Mouse (Mus musculus) forebrain, postnatal 0 days (tissue): ENCODE measurements around the gene Cby3. TPM values are rescaled to one million over a fixed set of nuclear protein-coding genes. Genes with fewer than 3 reads are reported as not detected.

Source experiments
- ATAC-seq: fragments of 200-750 bp; cut with Nextera tagmentation; 2 replicates; pipeline ENCODE4 v1.8.0; 2017; ENCODE audit warnings: mild to moderate bottlenecking, moderate library complexity
- DNase-seq: peaks from one replicate; pipeline ENCODE4 v3.0.0-alpha.2; 2015
- H3K27ac ChIP-seq: fragments of 300-500 bp; sonication (generic); 2 replicates; pipeline ENCODE4 v1.5.1; 2014; ENCODE audit warnings: low read depth, mild to moderate bottlenecking, antibody characterized with exemption, low read length, moderate library complexity, mixed read lengths
- H3K27me3 ChIP-seq: fragments of 300-500 bp; sonication (generic); 2 replicates; pipeline ENCODE4 v1.6.1; 2014; ENCODE audit warnings: mild to moderate bottlenecking, low read length, mixed read lengths; ENCODE audit not compliant: insufficient read depth
- H3K36me3 ChIP-seq: fragments of 300-500 bp; sonication (generic); 2 replicates; pipeline ENCODE4 v1.6.1; 2014; ENCODE audit warnings: mild to moderate bottlenecking, moderate library complexity; ENCODE audit not compliant: insufficient read depth
- H3K4me1 ChIP-seq: fragments of 300-500 bp; sonication (generic); 2 replicates; pipeline ENCODE4 v1.6.1; 2014; ENCODE audit warnings: antibody characterized with exemption; ENCODE audit not compliant: insufficient read depth
- H3K4me2 ChIP-seq: fragments of 300-500 bp; sonication (generic); 2 replicates; pipeline ENCODE4 v1.6.1; 2014; ENCODE audit warnings: low read depth, mild to moderate bottlenecking, moderate library complexity
- H3K4me3 ChIP-seq: fragments of 300-500 bp; sonication (generic); 2 replicates; pipeline ENCODE4 v1.5.1; 2014; ENCODE audit warnings: low read depth, low read length, mixed read lengths
- H3K9ac ChIP-seq: fragments of 300-500 bp; sonication (generic); 2 replicates; pipeline ENCODE4 v1.6.1; 2014; ENCODE audit warnings: mild to moderate bottlenecking
- H3K9me3 ChIP-seq: fragments of 300-500 bp; sonication (generic); 2 replicates; pipeline ENCODE4 v1.6.1; 2016; ENCODE audit warnings: low read length
- CTCF ChIP-seq: sonication (generic); IDR thresholded peaks from 2 replicates; pipeline ENCODE4 v1.5.1; 2016; ENCODE audit warnings: antibody characterized with exemption, control low read depth, low read depth
- WGBS: fragments of 180-500 bp; shearing (Covaris S2); extraction: QIAGEN DNeasy Blood & Tissue Kit; methylation state at CpG from one replicate; pipeline ENCODE4 v1.1.7; 2014; 5-methylcytosine and 5-hydroxymethylcytosine counted together
- polyA plus RNA-seq: library from polyadenylated mRNA; unstranded; fragments of >200 nt; fragmentation: Nextera tagmentation; extraction: Ambion mirVana; gene quantifications from 2 replicates; pipeline ENCODE4 v1.2.1, GENCODE M21; 2015
- total RNA-seq: library from RNA; depleted of rRNA; stranded (reverse); fragments of >200 nt; gene quantifications from 2 replicates; pipeline ENCODE4 v1.2.3, GENCODE M21; 2014

Cby3 gene
- total and polyA plus RNA-seq, 2 experiments from 2014 or later, result 1.2 TPM; not detected in 1

- Histone ChIP-seq H3K4me2 (no peak overlapping the region), H3K36me3 (no peaks in the 10 kb centered on the region), H3K4me1 (0 out of 2 replicates have a peak, but pooled peaks cover 3% of the 10 kb centered on the region), H3K4me3 (no peak overlapping the region), H3K27ac (no peak overlapping the region), H3K9ac (no peak overlapping the region), H3K9me3 (no peaks in the 10 kb centered on the region), H3K27me3 (no peaks in the 10 kb centered on the region; the same call in 1 of the 2 replicates)
- ATAC-seq (no peak), DNase-seq (no peak)
- no peak for TF ChIP-seq CTCF
Observed at GRCm38 (mm10) chr11:50373086-50373485, 18.8 kb downstream of the Cby3 start.

- Histone ChIP-seq H3K27ac (no peak overlapping the region), H3K9ac (no peak overlapping the region), H3K4me1 (0 out of 2 replicates have a peak, but pooled peaks cover 3% of the 10 kb centered on the region), H3K27me3 (no peaks in the 10 kb centered on the region; the same call in 1 of the 2 replicates), H3K4me2 (no peak overlapping the region), H3K4me3 (no peak overlapping the region), H3K36me3 (no peaks in the 10 kb centered on the region), H3K9me3 (no peaks in the 10 kb centered on the region)
- DNase-seq (no peak), ATAC-seq (no peak)
- TF ChIP-seq CTCF, result no peak
- 100% methylated on average over 1 of the region's 1 CpGs for WGBS
Observed at GRCm38 (mm10) chr11:50373621-50374020, 19.4 kb downstream of the Cby3 start.

GRCm38 (mm10) chr11:50374286-50375015 lies 20.2 kb downstream of the Cby3 start:
- 87% methylated on average over 13 of the region's 13 CpGs for WGBS

GRCm38 (mm10) chr11:50375421-50375820 lies 21.2 kb downstream of the Cby3 start:
- Histone ChIP-seq H3K4me2 (no peak overlapping the region), H3K4me3 (no peak overlapping the region), H3K27ac (no peak overlapping the region), H3K27me3 (no peaks in the 10 kb centered on the region; the same call in 1 of the 2 replicates), H3K9ac (no peak overlapping the region), H3K36me3 (peaks cover 7% of the 10 kb centered on the region), H3K4me1 (peaks cover 9% of the 10 kb centered on the region), H3K9me3 (no peaks in the 10 kb centered on the region)
- DNase-seq (no peak), ATAC-seq (no peak)
- TF ChIP-seq CTCF, result no peak
- WGBS, result 57% methylated on average over 5 of the region's 5 CpGs

More at GRCm38 (mm10) chr11:50374286-50375015, 20.2 kb downstream of the Cby3 start:
- Histone ChIP-seq H3K9ac (no peak overlapping the region), H3K9me3 (no peaks in the 10 kb centered on the region), H3K4me3 (no peak overlapping the region), H3K27ac (no peak overlapping the region), H3K27me3 (no peaks in the 10 kb centered on the region; the same call in 1 of the 2 replicates), H3K4me2 (no peak overlapping the region), H3K36me3 (peaks cover 1% of the 10 kb centered on the region), H3K4me1 (peaks cover 6% of the 10 kb centered on the region; the same call in 1 of the 2 replicates)
- ATAC-seq (no peak), DNase-seq (no peak)
- no peak for TF ChIP-seq CTCF

GRCm38 (mm10) chr11:50376156-50376790 lies 22.0 kb downstream of the Cby3 start:
- Histone ChIP-seq H3K27ac (peak overlapping the region; percentile 98), H3K9ac (peak overlapping the region; percentile 90), H3K27me3 (no peaks in the 10 kb centered on the region; the same call in 1 of the 2 replicates), H3K4me1 (peaks cover 11% of the 10 kb centered on the region), H3K9me3 (no peaks in the 10 kb centered on the region), H3K4me2 (peak overlapping the region; percentile 81), H3K4me3 (peak overlapping the region; percentile 99), H3K36me3 (peaks cover 7% of the 10 kb centered on the region)
- no peak for TF ChIP-seq CTCF
- WGBS, result 20% methylated on average over 10 of the region's 10 CpGs
- ATAC-seq (no peak), DNase-seq (no peak)

- Histone ChIP-seq H3K9ac (peak within 1 kb of the TSS; percentile 100), H3K4me1 (peaks cover 9% of the 10 kb centered on the region), H3K4me3 (peak within 1 kb of the TSS; percentile 99), H3K36me3 (peaks cover 7% of the 10 kb centered on the region), H3K27ac (peak within 1 kb of the TSS; percentile 100), H3K4me2 (peak within 1 kb of the TSS; percentile 81), H3K9me3 (no peaks in the 10 kb centered on the region), H3K27me3 (no peaks in the 10 kb centered on the region; the same call in 1 of the 2 replicates)
- peak; percentile 94 for ATAC-seq
- no peak for TF ChIP-seq CTCF
- WGBS, result 2% methylated on average over 76 of the region's 76 CpGs
- DNase-seq, result peak; percentile 99
Observed at GRCm38 (mm10) chr11:50376911-50377891, 22.9 kb downstream of the Cby3 start, which contains the start of gene Hnrnph1. TSS of gene Hnrnph1 (plus strand) at chr11:50376990.
